Mouse (Mus musculus) layer of hippocampus, adult 8-10 months (tissue): ENCODE measurements around the gene Asah2. TPM values are rescaled to one million over a fixed set of nuclear protein-coding genes. Genes with fewer than 3 reads are reported as not detected.
A peak's percentile ranks its signal among the peaks of the same experiment; 100 is the strongest.
"Not testable (repeated sequence)": the region's sequence is repeated elsewhere in the genome, so short reads cannot be mapped to it uniquely, and the experiment has no call there.

ENCODE experiments used
- DNase-seq, 2 experiments: peaks; one replicate each; pipeline ENCODE4 v3.0.0; 2022; ENCODE audit warnings: low spot score in 2 of 2
- total RNA-seq, 4 experiments: library from RNA; stranded (reverse); gene quantifications; 2 replicates each; pipeline ENCODE4 v1.2.4; 2022

Asah2 gene
- total RNA-seq = 10 to 100 TPM in 2 of 4 experiments, 1 to 10 TPM in 2; 8.7 to 11.6 (median 10.3) TPM

GRCm38 (mm10) chr19:32107771-32108306 is at the start of gene Asah2:
Gene Asah2 (minus strand): TSS chr19:32108211.
- peak; percentile 28 to 54 for DNase-seq

- DNase-seq = no peak
These were observed 49.0 kb upstream of the Asah2 start for GRCm38 (mm10) chr19:32157045-32157444.

GRCm38 (mm10) chr19:32152529-32152928 is 44.5 kb upstream of the Asah2 start:
- no peak for DNase-seq

- DNase-seq = no peak
These were observed 40.7 kb upstream of the Asah2 start for GRCm38 (mm10) chr19:32148710-32149109.

- DNase-seq = no peak
These were observed 34.4 kb upstream of the Asah2 start for GRCm38 (mm10) chr19:32142383-32142782.

GRCm38 (mm10) chr19:32138361-32139088 is 30.5 kb upstream of the Asah2 start:
- no peak for DNase-seq

- no peak for DNase-seq
These were observed 29.9 kb upstream of the Asah2 start for GRCm38 (mm10) chr19:32137904-32138303.

- DNase-seq = peak in 1 of 2 experiments; percentile 23
These were observed 29.0 kb upstream of the Asah2 start for GRCm38 (mm10) chr19:32136888-32137625.

GRCm38 (mm10) chr19:32131707-32132488 is 23.9 kb upstream of the Asah2 start:
- DNase-seq = not testable (repeated sequence)

- no peak for DNase-seq
These were observed 21.3 kb upstream of the Asah2 start for GRCm38 (mm10) chr19:32129281-32129680.

- no peak for DNase-seq
These were observed 19.3 kb upstream of the Asah2 start for GRCm38 (mm10) chr19:32127180-32127850.

GRCm38 (mm10) chr19:32124155-32124554 is 16.1 kb upstream of the Asah2 start:
- no peak for DNase-seq

GRCm38 (mm10) chr19:32123196-32123595 is 15.2 kb upstream of the Asah2 start:
- peak; percentile 43 to 74 for DNase-seq

GRCm38 (mm10) chr19:32120798-32121197 is 12.8 kb upstream of the Asah2 start:
- no peak for DNase-seq

- DNase-seq = no peak
These were observed 11.7 kb upstream of the Asah2 start for GRCm38 (mm10) chr19:32119666-32120065.

- DNase-seq = no peak
These were observed 10.5 kb upstream of the Asah2 start for GRCm38 (mm10) chr19:32118496-32118895.

- no peak for DNase-seq
These were observed 9.5 kb upstream of the Asah2 start for GRCm38 (mm10) chr19:32117484-32118018.

- no peak for DNase-seq
These were observed 4.1 kb upstream of the Asah2 start for GRCm38 (mm10) chr19:32111866-32112790.

GRCm38 (mm10) chr19:32106750-32107149 is 1.3 kb downstream of the Asah2 start:
- DNase-seq = no peak

GRCm38 (mm10) chr19:32104217-32104616 is 3.8 kb downstream of the Asah2 start:
- no peak for DNase-seq
